Mouse (Mus musculus) kidney, postnatal 25 days (tissue): ENCODE measurements around the gene Slc22a18.
"Not testable (repeated sequence)": the region's sequence is repeated elsewhere in the genome, so short reads cannot be mapped to it uniquely, and the experiment has no call there.

Experiments used
- DNase-seq, 2 experiments: peaks; one replicate each; pipeline ENCODE4 v3.0.0; 2021; ENCODE audit warnings: mixed read lengths in 2 of 2

The Slc22a18 gene

GRCm38 (mm10) chr7:143505411-143505810, 31.9 kb downstream of the Slc22a18 start:
- DNase-seq = no peak

- DNase-seq = peak; percentile 90 to 94
These were observed 32.3 kb downstream of the Slc22a18 start for GRCm38 (mm10) chr7:143505823-143506222.

GRCm38 (mm10) chr7:143506271-143506670, 32.7 kb downstream of the Slc22a18 start:
- no peak for DNase-seq

DNA sequence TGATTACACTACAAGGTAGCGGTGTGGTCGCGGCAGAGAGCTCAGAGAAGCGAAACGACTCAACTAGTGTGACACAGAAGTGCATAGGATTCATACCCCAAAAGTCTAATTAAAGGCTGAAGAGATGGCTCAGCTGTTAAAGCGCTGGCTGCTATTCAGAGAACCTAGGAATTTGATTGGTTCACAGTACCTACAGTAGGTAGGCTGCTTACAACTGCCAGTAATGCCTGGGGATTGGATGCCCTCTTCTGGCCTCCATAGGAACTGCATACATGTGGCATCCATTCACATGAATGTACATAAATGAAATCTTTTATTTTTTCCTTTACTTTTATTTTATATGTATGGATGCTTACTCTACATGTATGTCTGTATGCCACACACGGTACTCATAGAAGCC, 33.1 kb downstream of the Slc22a18 start:
- peak; percentile 78 to 85 for DNase-seq

DNA sequence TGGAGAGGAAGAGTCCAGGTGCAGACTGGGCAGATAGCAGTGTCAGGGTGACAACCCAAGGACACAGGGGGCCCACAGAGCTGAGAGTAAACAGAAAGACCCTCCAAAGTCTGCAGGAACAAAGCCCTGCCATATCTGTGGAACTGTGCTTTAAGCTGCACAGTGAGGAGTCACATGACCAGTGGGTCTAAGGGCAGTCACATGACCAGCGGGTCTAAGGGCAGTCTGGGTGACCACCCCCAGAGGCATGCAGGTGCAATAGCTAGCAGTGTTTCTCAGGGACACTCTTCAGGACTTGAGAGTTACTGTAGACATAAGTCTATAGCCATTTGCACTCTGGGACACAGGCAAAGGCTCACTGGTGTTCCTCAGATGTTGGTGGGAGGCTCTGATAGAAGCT, 36.0 kb downstream of the Slc22a18 start:
- peak; percentile 62 to 83 for DNase-seq

DNA sequence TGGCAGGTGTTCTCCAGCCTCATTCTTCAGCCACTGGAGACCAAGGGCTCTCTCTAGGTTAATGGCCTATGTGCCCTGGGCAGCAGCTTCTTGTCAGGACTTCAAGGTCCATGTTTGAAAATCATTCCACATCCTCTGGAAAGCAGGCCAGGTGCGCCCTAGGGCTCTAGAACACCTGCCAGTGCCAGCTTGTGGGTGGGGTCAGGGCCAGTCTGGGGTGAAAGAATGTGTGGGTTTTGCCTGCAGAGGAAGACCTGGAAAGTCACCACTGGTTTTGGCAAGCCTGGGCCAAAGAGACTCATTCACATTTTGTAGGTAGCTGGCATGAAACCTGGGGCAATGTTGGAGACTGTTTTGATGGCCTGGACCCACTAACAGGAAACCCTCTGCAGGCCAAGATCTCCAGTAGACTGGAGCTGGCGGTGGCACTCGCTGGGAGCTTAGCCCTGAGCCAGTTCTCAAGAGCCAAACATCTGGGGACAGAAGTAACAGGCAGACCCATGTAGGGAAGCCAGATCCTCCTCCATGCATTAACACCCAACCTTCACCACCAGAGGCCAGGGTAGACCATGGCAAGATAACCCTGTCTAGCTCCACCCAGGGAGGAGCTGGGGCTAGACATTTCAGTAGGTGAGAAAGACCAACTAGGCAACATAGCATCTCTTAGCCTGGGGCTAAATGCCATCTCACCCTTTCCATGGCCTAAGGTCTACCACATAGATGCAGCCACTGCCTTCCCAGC, 37.2 kb downstream of the Slc22a18 start:
- DNase-seq = peak; percentile 40 to 75

DNA sequence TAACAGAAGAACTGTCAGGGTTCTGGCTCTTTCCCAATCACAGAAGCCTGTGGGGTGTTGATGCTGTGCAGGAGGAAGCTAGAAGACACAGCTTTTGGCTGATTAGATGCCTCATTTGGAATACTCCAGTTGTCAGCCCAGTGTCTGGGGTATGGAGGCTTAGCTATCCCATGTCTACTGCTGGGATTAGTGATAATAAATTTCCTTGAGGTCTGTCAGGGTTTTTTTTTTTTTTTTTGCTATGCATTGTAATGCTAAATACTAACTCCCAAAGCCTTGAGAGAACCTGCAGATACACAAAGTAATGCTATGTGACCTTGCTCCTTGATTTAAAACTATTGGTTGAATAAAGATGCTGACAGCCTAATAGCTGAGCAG, 37.8 kb downstream of the Slc22a18 start:
- DNase-seq = no peak

- DNase-seq = no peak
These were observed 40.4 kb downstream of the Slc22a18 start for GRCm38 (mm10) chr7:143513763-143514415.

DNA sequence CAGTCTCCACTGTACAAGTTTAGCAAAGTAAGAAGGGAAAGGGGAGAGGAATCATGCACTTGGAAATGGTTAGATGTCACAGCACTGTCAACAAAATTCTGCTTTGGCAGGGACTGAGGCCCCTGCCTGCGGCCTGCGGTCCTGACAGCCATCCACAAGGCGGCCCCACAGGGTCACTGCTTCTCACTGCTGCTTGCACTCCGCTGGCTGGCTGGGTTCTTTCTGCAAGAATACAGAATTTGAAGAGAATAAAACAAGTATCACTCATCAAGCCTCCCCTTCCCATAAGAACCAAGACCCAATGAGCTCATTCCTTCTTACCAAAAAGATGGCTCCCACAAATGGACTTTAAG, 40.9 kb downstream of the Slc22a18 start:
- no peak for DNase-seq

GRCm38 (mm10) chr7:143519333-143519732, 45.8 kb downstream of the Slc22a18 start:
- no peak for DNase-seq

DNA sequence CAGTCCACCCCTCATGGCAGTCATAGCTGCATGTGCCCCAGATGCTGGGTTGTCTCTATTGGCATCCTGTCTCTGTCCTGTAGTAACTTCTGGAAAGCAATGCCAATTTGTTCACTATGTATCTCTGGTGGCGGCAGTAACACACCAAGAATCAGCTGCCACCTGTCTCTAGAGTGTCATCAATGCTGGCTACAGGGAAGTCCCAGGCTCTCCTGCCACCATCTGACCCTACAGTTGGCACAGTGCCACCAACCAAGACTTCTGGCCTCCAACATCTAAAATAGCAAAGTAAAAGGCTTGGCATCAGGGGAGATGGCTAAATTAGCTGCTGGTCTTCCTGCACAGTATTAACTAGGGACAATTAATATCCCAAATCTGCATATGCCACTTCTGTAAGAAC, 58.9 kb downstream of the Slc22a18 start:
- DNase-seq = no peak

DNA sequence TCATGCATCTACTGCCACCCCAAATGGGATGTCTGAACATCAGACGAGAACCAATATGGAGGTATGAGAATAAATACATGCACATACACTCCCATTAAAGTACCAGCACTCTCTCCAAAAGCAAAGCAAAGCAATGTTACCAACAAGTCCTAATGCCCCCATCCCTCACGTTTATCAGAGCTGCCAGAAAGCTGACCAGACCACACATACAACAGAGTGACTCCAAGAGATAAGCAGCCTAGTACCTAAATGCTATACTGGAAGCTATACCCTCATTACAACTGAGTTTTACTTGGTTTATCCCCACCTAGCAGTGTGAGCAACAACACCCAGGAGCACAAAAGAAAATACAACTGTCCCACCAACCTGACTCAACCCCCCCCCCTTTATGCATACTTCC, 59.7 kb downstream of the Slc22a18 start:
- no peak for DNase-seq

DNA sequence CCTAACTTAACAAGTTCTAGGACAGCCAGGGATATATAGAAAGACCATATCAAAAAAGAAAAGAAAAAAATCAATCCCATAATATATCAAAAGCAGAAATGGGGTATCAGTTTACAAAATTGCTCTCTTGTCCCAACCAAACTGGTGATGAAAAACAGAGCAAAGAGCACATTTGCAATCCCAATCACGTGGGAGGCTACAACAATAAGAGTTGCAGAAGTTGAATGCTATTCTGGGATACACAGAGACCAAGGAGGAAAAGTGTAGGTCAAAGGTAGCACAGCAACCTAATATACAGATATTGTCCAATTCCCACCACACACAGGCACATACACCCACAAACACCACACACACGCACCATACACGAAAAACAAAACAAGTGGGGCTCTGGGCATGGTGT, 62.7 kb downstream of the Slc22a18 start:
- no peak for DNase-seq

- not testable (repeated sequence) for DNase-seq
These were observed 64.7 kb downstream of the Slc22a18 start for GRCm38 (mm10) chr7:143538229-143538628.

- DNase-seq = no peak
These were observed 65.1 kb downstream of the Slc22a18 start for GRCm38 (mm10) chr7:143538671-143539070.

GRCm38 (mm10) chr7:143544368-143544767, 70.8 kb downstream of the Slc22a18 start:
- DNase-seq = peak in 1 of 2 experiments; percentile 55

DNA sequence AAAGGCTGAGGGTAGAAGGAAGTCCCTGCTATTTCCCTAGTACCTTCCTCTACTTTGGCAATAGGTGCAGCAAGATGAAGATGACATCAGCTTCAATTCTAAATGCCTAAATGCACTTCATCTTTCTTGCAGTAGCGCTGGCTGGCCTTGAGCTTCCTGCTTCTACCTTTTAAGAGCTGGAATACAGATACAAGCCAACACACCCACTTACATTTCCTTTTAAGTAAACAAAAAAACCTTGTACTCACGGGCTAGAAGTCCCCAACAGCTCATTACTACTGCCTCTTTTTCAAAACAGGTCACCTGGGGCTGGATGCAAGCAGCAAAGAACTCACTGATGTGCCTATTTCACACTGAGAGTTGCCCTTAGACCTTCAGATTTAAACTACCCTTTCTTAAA, 73.0 kb downstream of the Slc22a18 start:
- DNase-seq = no peak

DNA sequence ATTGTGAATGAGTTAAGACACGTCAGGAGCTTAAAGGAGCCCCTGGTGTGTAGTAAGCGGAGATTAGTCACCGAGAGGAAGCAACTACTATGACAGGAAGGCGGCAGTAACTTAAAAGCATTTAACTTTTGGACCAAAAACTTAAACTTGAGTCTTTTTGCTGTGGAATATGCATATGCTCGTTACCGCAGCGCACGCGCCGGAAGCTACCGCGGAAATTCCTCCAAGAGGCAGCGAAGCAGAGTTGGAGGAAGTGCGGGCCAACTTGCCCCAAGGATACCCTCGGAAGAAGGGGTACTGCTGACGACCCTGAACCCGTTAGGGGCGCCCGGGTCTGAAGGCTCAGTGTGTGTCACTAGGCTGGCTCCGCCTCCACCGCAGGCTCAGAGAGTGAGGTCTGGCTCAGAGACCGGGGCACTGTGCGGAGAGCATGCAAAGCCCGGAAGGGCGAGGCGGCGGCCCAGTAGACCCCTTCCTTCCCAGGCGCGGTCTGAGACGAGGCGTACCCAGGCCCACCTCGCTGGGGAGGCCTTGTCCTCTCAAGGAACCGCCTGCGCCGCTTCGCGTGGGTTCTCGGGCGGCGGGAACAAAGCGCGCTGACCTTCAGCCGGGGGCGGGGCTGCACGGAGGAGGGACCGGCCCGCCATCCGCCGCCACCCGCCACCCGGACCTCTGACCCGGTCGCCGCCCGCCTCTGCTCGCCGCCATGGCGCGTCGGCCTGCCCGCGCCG, 74.9 kb downstream of the Slc22a18 start:
- peak in 1 of 2 experiments; percentile 85 for DNase-seq
